Mouse (Mus musculus) liver, adult 2 months (tissue): ENCODE results near the gene Atxn1. TPM values are rescaled to one million over a fixed set of nuclear protein-coding genes. Genes with fewer than 3 reads are reported as not detected.

Experiments
- DNase-seq: peaks from one replicate; pipeline ENCODE4 v3.0.0-alpha.2; 2011; ENCODE audit warnings: low read depth, low spot score; ENCODE audit errors: extremely low read depth
- H3K27ac ChIP-seq: fragments of 200-500 bp; replicated peaks from 2 replicates; pipeline ENCODE4 v1.5.1; 2012; ENCODE audit warnings: low read depth, mild to moderate bottlenecking, control low read depth, inconsistent platforms, low read length; ENCODE audit not compliant: insufficient read depth
- H3K27me3 ChIP-seq: fragments of 200-500 bp; 2 replicates; pipeline ENCODE4 v1.6.1; 2012; ENCODE audit warnings: mild to moderate bottlenecking, moderate library complexity, low read length, inconsistent platforms; ENCODE audit not compliant: control insufficient read depth, insufficient read depth
- H3K36me3 ChIP-seq: fragments of 200-500 bp; 2 replicates; pipeline ENCODE4 v1.6.1; 2012; ENCODE audit warnings: low read length, inconsistent platforms; ENCODE audit not compliant: control insufficient read depth, insufficient read depth
- H3K4me1 ChIP-seq: fragments of 200-500 bp; 2 replicates; pipeline ENCODE4 v1.6.1; 2011; ENCODE audit warnings: low read length; ENCODE audit not compliant: control insufficient read depth, insufficient read depth
- H3K4me3 ChIP-seq: fragments of 200-500 bp; 2 replicates; pipeline ENCODE4 v1.5.1; 2011; ENCODE audit warnings: low read depth, mild to moderate bottlenecking, control low read depth, low read length, moderate library complexity; ENCODE audit not compliant: insufficient read depth
- H3K79me2 ChIP-seq: fragments of 200-500 bp; 2 replicates; pipeline ENCODE4 v1.6.1; 2012; ENCODE audit warnings: inconsistent platforms, mild to moderate bottlenecking, low read length, moderate library complexity; ENCODE audit not compliant: control insufficient read depth, insufficient read depth
- H3K9ac ChIP-seq: fragments of 200-500 bp; 2 replicates; pipeline ENCODE4 v1.6.1; 2012; ENCODE audit warnings: low read depth, mild to moderate bottlenecking, control low read depth, inconsistent platforms, low read length
- CTCF ChIP-seq: fragments of 200-500 bp; IDR thresholded peaks from 2 replicates; pipeline ENCODE4 v1.5.1; 2011; ENCODE audit warnings: low read depth, low read length, control low read depth
- POLR2A ChIP-seq: fragments of 200-500 bp; IDR thresholded peaks from 2 replicates; pipeline ENCODE4 v1.6.1; 2011; ENCODE audit warnings: low read length, control low read depth; ENCODE audit not compliant: insufficient read depth; ENCODE audit errors: extremely low read depth
- WGBS: fragments of 180-500 bp; shearing (Covaris S2); methylation state at CpG from one replicate; pipeline ENCODE4 v1.1.7; 2018; 5-methylcytosine and 5-hydroxymethylcytosine counted together
- polyA plus RNA-seq: library from polyadenylated mRNA; depleted of rRNA; stranded (reverse); fragments of >200 nt; gene quantifications from 2 replicates; pipeline ENCODE4 v1.2.3, GENCODE M21; 2012
- total RNA-seq: library from RNA; depleted of rRNA; stranded (reverse); fragments of >200 nt; gene quantifications from 2 replicates; pipeline ENCODE4 v1.2.3, GENCODE M21; 2014

The Atxn1 gene
- total and polyA plus RNA-seq, 2 experiments, result 7.7 to 7.8 TPM

- DNase-seq, result no peak
- no peaks in the 10 kb centered on the region for H3K4me1 ChIP-seq
- H3K27me3 ChIP-seq, result no peaks in the 10 kb centered on the region
- 94% methylated on average over 12 of the region's 12 CpGs for WGBS
- TF ChIP-seq POLR2A, result no peak
- no peak for TF ChIP-seq CTCF
- no peaks in the 10 kb centered on the region for H3K79me2 ChIP-seq
- no peak overlapping the region for H3K4me3 ChIP-seq
- no peak overlapping the region for H3K9ac ChIP-seq
- H3K36me3 ChIP-seq, result no peaks in the 10 kb centered on the region
- no peak overlapping the region for H3K27ac ChIP-seq
These were observed 382.5 kb downstream of the Atxn1 start for GRCm38 (mm10) chr13:45582294-45582693.

- H3K4me1 ChIP-seq, result no peaks in the 10 kb centered on the region
- no peak overlapping the region for H3K27ac ChIP-seq
- H3K79me2 ChIP-seq, result no peaks in the 10 kb centered on the region
- TF ChIP-seq POLR2A, result no peak
- no peak for TF ChIP-seq CTCF
- no peak overlapping the region for H3K4me3 ChIP-seq
- no peak for DNase-seq
- H3K27me3 ChIP-seq, result no peaks in the 10 kb centered on the region
- 90% methylated on average over 3 of the region's 3 CpGs for WGBS
- no peaks in the 10 kb centered on the region for H3K36me3 ChIP-seq
- H3K9ac ChIP-seq, result no peak overlapping the region
These were observed 385.1 kb downstream of the Atxn1 start for GRCm38 (mm10) chr13:45579751-45580150.

GRCm38 (mm10) chr13:45577784-45578183, 387.0 kb downstream of the Atxn1 start:
- TF ChIP-seq POLR2A (no peak), CTCF (peak; percentile 30; the same call in 1 of the 2 replicates)
- 79% methylated on average over 2 of the region's 2 CpGs for WGBS
- H3K9ac ChIP-seq, result no peak overlapping the region
- no peak overlapping the region for H3K27ac ChIP-seq
- no peaks in the 10 kb centered on the region for H3K79me2 ChIP-seq
- no peaks in the 10 kb centered on the region for H3K36me3 ChIP-seq
- H3K27me3 ChIP-seq, result no peaks in the 10 kb centered on the region
- no peak overlapping the region for H3K4me3 ChIP-seq
- H3K4me1 ChIP-seq, result no peaks in the 10 kb centered on the region
- no peak for DNase-seq

GRCm38 (mm10) chr13:45577366-45577765, 387.4 kb downstream of the Atxn1 start:
- DNase-seq, result no peak
- no peak for TF ChIP-seq POLR2A
- Histone ChIP-seq H3K27me3 (no peaks in the 10 kb centered on the region), H3K36me3 (no peaks in the 10 kb centered on the region), H3K27ac (no peak overlapping the region), H3K9ac (no peak overlapping the region), H3K79me2 (no peaks in the 10 kb centered on the region), H3K4me1 (no peaks in the 10 kb centered on the region; the same call in 1 of the 2 replicates), H3K4me3 (no peak overlapping the region)
- WGBS, result 82% methylated on average over 5 of the region's 5 CpGs

GRCm38 (mm10) chr13:45576185-45576584, 388.6 kb downstream of the Atxn1 start:
- Histone ChIP-seq H3K27me3 (no peaks in the 10 kb centered on the region), H3K4me1 (no peaks in the 10 kb centered on the region; the same call in 1 of the 2 replicates), H3K36me3 (no peaks in the 10 kb centered on the region), H3K79me2 (no peaks in the 10 kb centered on the region), H3K27ac (peak overlapping the region; percentile 72), H3K4me3 (no peak overlapping the region), H3K9ac (no peak overlapping the region; the same call in 1 of the 2 replicates)
- peak; percentile 26 for DNase-seq
- WGBS, result 69% methylated on average over 4 of the region's 4 CpGs
- TF ChIP-seq CTCF (no peak), POLR2A (no peak)

- H3K27me3 ChIP-seq, result no peaks in the 10 kb centered on the region
- TF ChIP-seq CTCF, result peak; percentile 70
- TF ChIP-seq POLR2A, result no peak
- no peaks in the 10 kb centered on the region for H3K79me2 ChIP-seq
- no peak overlapping the region for H3K4me3 ChIP-seq
- WGBS, result 36% methylated on average over 4 of the region's 4 CpGs
- no peaks in the 10 kb centered on the region; the same call in 1 of the 2 replicates for H3K4me1 ChIP-seq
- H3K9ac ChIP-seq, result no peak overlapping the region
- DNase-seq, result no peak
- H3K27ac ChIP-seq, result no peak overlapping the region
- H3K36me3 ChIP-seq, result no peaks in the 10 kb centered on the region
These were observed 392.0 kb downstream of the Atxn1 start for GRCm38 (mm10) chr13:45572768-45573167.
